Mouse (Mus musculus) intestine, postnatal 0 days (tissue): ENCODE results near the gene Tenm1. TPM values are rescaled to one million over a fixed set of nuclear protein-coding genes. Genes with fewer than 3 reads are reported as not detected.

Experiments
- ATAC-seq: fragments of 200-750 bp; cut with Nextera tagmentation; 2 replicates; pipeline ENCODE4 v1.8.0; 2017; ENCODE audit warnings: mild to moderate bottlenecking, moderate TSS enrichment, moderate library complexity
- H3K27ac ChIP-seq: fragments of 300-500 bp; sonication (generic); 2 replicates; pipeline ENCODE4 v1.5.1; 2014; ENCODE audit warnings: mild to moderate bottlenecking, low read depth, low read length, moderate library complexity
- H3K27me3 ChIP-seq: fragments of 300-500 bp; sonication (generic); replicated peaks from 2 replicates; pipeline ENCODE4 v1.6.1; 2014; ENCODE audit warnings: low read length, mixed read lengths; ENCODE audit not compliant: control insufficient read depth, insufficient read depth
- H3K36me3 ChIP-seq: fragments of 300-500 bp; sonication (generic); 2 replicates; pipeline ENCODE4 v1.6.1; 2014; ENCODE audit warnings: mild to moderate bottlenecking, moderate library complexity; ENCODE audit not compliant: control insufficient read depth, insufficient read depth
- H3K4me1 ChIP-seq: fragments of 300-500 bp; sonication (generic); replicated peaks from 2 replicates; pipeline ENCODE4 v1.6.1; 2014; ENCODE audit warnings: antibody characterized with exemption, low read length, mixed read lengths; ENCODE audit not compliant: control insufficient read depth, insufficient read depth
- H3K4me2 ChIP-seq: fragments of 300-500 bp; sonication (generic); replicated peaks from 2 replicates; pipeline ENCODE4 v1.6.1; 2014; ENCODE audit warnings: low read depth, mild to moderate bottlenecking, moderate library complexity
- H3K4me3 ChIP-seq: fragments of 300-500 bp; sonication (generic); 2 replicates; pipeline ENCODE4 v1.5.1; 2014; ENCODE audit warnings: low read depth, low read length
- H3K9ac ChIP-seq: fragments of 300-500 bp; sonication (generic); 2 replicates; pipeline ENCODE4 v1.6.1; 2014; ENCODE audit warnings: mild to moderate bottlenecking, low read depth, low read length
- H3K9me3 ChIP-seq: fragments of 300-500 bp; sonication (generic); 2 replicates; pipeline ENCODE4 v1.6.1; 2016; ENCODE audit warnings: mixed run types; ENCODE audit not compliant: control insufficient read depth
- CTCF ChIP-seq: sonication (generic); IDR thresholded peaks from 2 replicates; pipeline ENCODE4 v1.5.1; 2016; ENCODE audit warnings: low read depth, mild to moderate bottlenecking, control low read depth, antibody characterized with exemption, moderate library complexity
- WGBS: fragments of 180-500 bp; shearing (Covaris S2); extraction: QIAGEN DNeasy Blood & Tissue Kit; methylation state at CpG from one replicate; pipeline ENCODE4 v1.1.7; 2014; 5-methylcytosine and 5-hydroxymethylcytosine counted together
- polyA plus RNA-seq: library from polyadenylated mRNA; unstranded; fragments of >200 nt; fragmentation: Nextera tagmentation; extraction: Ambion mirVana; gene quantifications from 2 replicates; pipeline ENCODE4 v1.2.1, GENCODE M21; 2015

Tenm1 gene
- polyA plus RNA-seq = 0.22 and 0.23 TPM in 2 replicates

GRCm38 (mm10) chrX:43428855-43429263 lies at the start of gene Tenm1:
Gene Tenm1 (minus strand): TSS chrX:43429126.
- no peaks in the 10 kb centered on the region for H3K36me3 ChIP-seq
- H3K9me3 ChIP-seq = no peaks in the 10 kb centered on the region
- H3K9ac ChIP-seq = no peak within 1 kb of the TSS

GRCm38 (mm10) chrX:43467311-43467710 lies 38.4 kb upstream of the Tenm1 start:
- no peak for ATAC-seq
- H3K36me3 ChIP-seq = no peaks in the 10 kb centered on the region
- H3K9me3 ChIP-seq = no peaks in the 10 kb centered on the region
- no peak overlapping the region for H3K4me3 ChIP-seq
- TF ChIP-seq CTCF = no peak
- no peak overlapping the region for H3K4me2 ChIP-seq
- no peaks in the 10 kb centered on the region for H3K4me1 ChIP-seq
- no peak overlapping the region for H3K27ac ChIP-seq
- no peak overlapping the region for H3K9ac ChIP-seq
- H3K27me3 ChIP-seq = no peaks in the 10 kb centered on the region

More at GRCm38 (mm10) chrX:43428855-43429263, at the start of gene Tenm1:
- Histone ChIP-seq H3K27me3 (0 out of 2 replicates have a peak, but pooled peaks cover 8% of the 10 kb centered on the region), H3K4me1 (no peaks in the 10 kb centered on the region), H3K4me3 (peak within 1 kb of the TSS; percentile 35), H3K4me2 (peak within 1 kb of the TSS; percentile 64), H3K27ac (no peak within 1 kb of the TSS)
- no peak for TF ChIP-seq CTCF
- WGBS = 11% methylated on average over 22 of the region's 22 CpGs
- no peak for ATAC-seq

- no peaks in the 10 kb centered on the region for H3K36me3 ChIP-seq
- WGBS = 11% methylated on average over 11 of the region's 11 CpGs
- H3K9me3 ChIP-seq = no peaks in the 10 kb centered on the region
- no peak overlapping the region for H3K27ac ChIP-seq
- H3K4me2 ChIP-seq = peak overlapping the region; percentile 64
- H3K9ac ChIP-seq = no peak overlapping the region
- no peak for ATAC-seq
- H3K4me1 ChIP-seq = no peaks in the 10 kb centered on the region
- peak; percentile 44 for TF ChIP-seq CTCF
- peak overlapping the region; percentile 35 for H3K4me3 ChIP-seq
- 0 out of 2 replicates have a peak, but pooled peaks cover 8% of the 10 kb centered on the region for H3K27me3 ChIP-seq
Measured at GRCm38 (mm10) chrX:43430581-43430980, 1.7 kb upstream of the Tenm1 start.

GRCm38 (mm10) chrX:43429982-43430531 lies 1.1 kb upstream of the Tenm1 start:
- H3K9ac ChIP-seq = no peak overlapping the region
- no peak for ATAC-seq

GRCm38 (mm10) chrX:43429337-43429736 lies 411 bp upstream of the Tenm1 start:
- H3K36me3 ChIP-seq = no peaks in the 10 kb centered on the region
- TF ChIP-seq CTCF = no peak
- no peak overlapping the region for H3K27ac ChIP-seq

More at GRCm38 (mm10) chrX:43429982-43430531, 1.1 kb upstream of the Tenm1 start:
- peak overlapping the region; percentile 64 for H3K4me2 ChIP-seq
- TF ChIP-seq CTCF = no peak
- peak overlapping the region; percentile 35 for H3K4me3 ChIP-seq
- 0 out of 2 replicates have a peak, but pooled peaks cover 8% of the 10 kb centered on the region for H3K27me3 ChIP-seq
- H3K4me1 ChIP-seq = no peaks in the 10 kb centered on the region
- H3K27ac ChIP-seq = no peak overlapping the region
- 18% methylated on average over 25 of the region's 25 CpGs for WGBS
- no peaks in the 10 kb centered on the region for H3K36me3 ChIP-seq
- H3K9me3 ChIP-seq = no peaks in the 10 kb centered on the region

GRCm38 (mm10) chrX:43427961-43428365 lies 963 bp downstream of the Tenm1 start:
- 12% methylated on average over 12 of the region's 12 CpGs for WGBS
- Histone ChIP-seq H3K4me3 (peak overlapping the region; percentile 35; the same call in 1 of the 2 replicates), H3K27ac (no peak overlapping the region), H3K4me1 (no peaks in the 10 kb centered on the region), H3K9me3 (no peaks in the 10 kb centered on the region), H3K9ac (no peak overlapping the region), H3K4me2 (peak overlapping the region; percentile 64), H3K27me3 (0 out of 2 replicates have a peak, but pooled peaks cover 8% of the 10 kb centered on the region), H3K36me3 (no peaks in the 10 kb centered on the region)
- ATAC-seq = no peak
- TF ChIP-seq CTCF = no peak

More at GRCm38 (mm10) chrX:43429337-43429736, 411 bp upstream of the Tenm1 start:
- Histone ChIP-seq H3K4me3 (peak overlapping the region; percentile 35), H3K4me2 (peak overlapping the region; percentile 64), H3K9ac (no peak overlapping the region), H3K9me3 (no peaks in the 10 kb centered on the region), H3K4me1 (no peaks in the 10 kb centered on the region), H3K27me3 (0 out of 2 replicates have a peak, but pooled peaks cover 8% of the 10 kb centered on the region)
- no peak for ATAC-seq
- 29% methylated on average over 12 of the region's 12 CpGs for WGBS
